Mouse (Mus musculus) lung, postnatal 0 days (tissue): ENCODE measurements at regions not wholly inside any gene's neighbourhood (a gene's known extent, or its start where the extent isn't known, plus 50 kb on each side); places are given as distances from the start of the nearest gene placed in this dataset.

Source experiments
- ATAC-seq: fragments of 200-750 bp; cut with Nextera tagmentation; 2 replicates; pipeline ENCODE4 v1.8.0; 2017; ENCODE audit warnings: moderate library complexity
- DNase-seq: peaks from one replicate; pipeline ENCODE4 v3.0.0-alpha.2; 2016; ENCODE audit warnings: low spot score
- H3K27ac ChIP-seq: fragments of 300-500 bp; sonication (generic); 2 replicates; pipeline ENCODE4 v1.5.1; 2014; ENCODE audit warnings: antibody characterized with exemption, mild to moderate bottlenecking, low read length, mixed read lengths
- H3K27me3 ChIP-seq: fragments of 300-500 bp; sonication (generic); replicated peaks from 2 replicates; pipeline ENCODE4 v1.6.1; 2014; ENCODE audit warnings: low read length, mixed read lengths; ENCODE audit not compliant: insufficient read depth
- H3K36me3 ChIP-seq: fragments of 300-500 bp; sonication (generic); 2 replicates; pipeline ENCODE4 v1.6.1; 2014; ENCODE audit warnings: low read length, mixed read lengths; ENCODE audit not compliant: insufficient read depth
- H3K4me1 ChIP-seq: fragments of 300-500 bp; sonication (generic); 2 replicates; pipeline ENCODE4 v1.6.1; 2014; ENCODE audit warnings: antibody characterized with exemption, low read depth, low read length, mixed read lengths; ENCODE audit not compliant: insufficient read depth
- H3K4me2 ChIP-seq: fragments of 300-500 bp; sonication (generic); replicated peaks from 2 replicates; pipeline ENCODE4 v1.6.1; 2014; ENCODE audit warnings: low read depth, mild to moderate bottlenecking, low read length, moderate library complexity, mixed read lengths
- H3K4me3 ChIP-seq: fragments of 300-500 bp; sonication (generic); 2 replicates; pipeline ENCODE4 v1.5.1; 2014; ENCODE audit warnings: low read depth, low read length
- H3K9ac ChIP-seq: fragments of 300-500 bp; sonication (generic); replicated peaks from 2 replicates; pipeline ENCODE4 v1.6.1; 2014; ENCODE audit warnings: low read depth, mild to moderate bottlenecking
- H3K9me3 ChIP-seq: fragments of 300-500 bp; sonication (generic); 2 replicates; pipeline ENCODE4 v1.6.1; 2016; ENCODE audit warnings: low read length, mixed read lengths
- CTCF ChIP-seq: IDR thresholded peaks from 2 replicates; pipeline ENCODE4 v1.5.1; 2016; ENCODE audit warnings: antibody characterized with exemption, mild to moderate bottlenecking
- EP300 ChIP-seq: IDR thresholded peaks from 2 replicates; pipeline ENCODE4 v1.6.1; 2016; ENCODE audit warnings: antibody characterized with exemption, mild to moderate bottlenecking, control low read depth
- WGBS: fragments of 180-500 bp; shearing (Covaris S2); extraction: QIAGEN DNeasy Blood & Tissue Kit; methylation state at CpG from one replicate; pipeline ENCODE4 v1.1.7; 2014; 5-methylcytosine and 5-hydroxymethylcytosine counted together

- ATAC-seq (no peak), DNase-seq (no peak)
- H3K9me3 ChIP-seq, result no peaks in the 10 kb centered on the region
- H3K4me3 ChIP-seq, result no peak overlapping the region
- no peak for TF ChIP-seq CTCF
- TF ChIP-seq EP300, result no peak
- H3K4me1 ChIP-seq, result no peaks in the 10 kb centered on the region
- H3K9ac ChIP-seq, result no peak overlapping the region
- no peaks in the 10 kb centered on the region for H3K36me3 ChIP-seq
- no peak overlapping the region for H3K4me2 ChIP-seq
- H3K27me3 ChIP-seq, result no peaks in the 10 kb centered on the region
- no peak overlapping the region for H3K27ac ChIP-seq
- WGBS, result 44% methylated on average over 3 of the region's 3 CpGs
These were observed 106.7 kb upstream of the Slc39a10 start for GRCm38 (mm10) chr1:46999337-46999736.

- Histone ChIP-seq H3K27ac (no peak overlapping the region), H3K27me3 (no peaks in the 10 kb centered on the region), H3K4me1 (no peaks in the 10 kb centered on the region), H3K4me2 (no peak overlapping the region), H3K36me3 (no peaks in the 10 kb centered on the region), H3K9me3 (no peaks in the 10 kb centered on the region), H3K4me3 (no peak overlapping the region), H3K9ac (no peak overlapping the region)
- DNase-seq, result no peak
- TF ChIP-seq CTCF (no peak), EP300 (no peak)
- ATAC-seq, result no peak
- 75% methylated on average over 1 of the region's 1 CpGs for WGBS
These were observed 93.3 kb upstream of the Slc39a10 start for GRCm38 (mm10) chr1:46985978-46986377.

GRCm38 (mm10) chr1:46983093-46983492, 90.4 kb upstream of the Slc39a10 start:
- no peaks in the 10 kb centered on the region for H3K9me3 ChIP-seq
- no peak overlapping the region for H3K9ac ChIP-seq
- H3K4me1 ChIP-seq, result no peaks in the 10 kb centered on the region
- 100% methylated on average over 1 of the region's 1 CpGs for WGBS
- H3K36me3 ChIP-seq, result no peaks in the 10 kb centered on the region
- TF ChIP-seq EP300 (no peak), CTCF (no peak)
- no peaks in the 10 kb centered on the region for H3K27me3 ChIP-seq
- H3K4me2 ChIP-seq, result no peak overlapping the region
- ATAC-seq, result no peak
- no peak for DNase-seq
- no peak overlapping the region for H3K4me3 ChIP-seq
- H3K27ac ChIP-seq, result no peak overlapping the region

GRCm38 (mm10) chr1:46970470-46970869, 77.8 kb upstream of the Slc39a10 start:
- TF ChIP-seq CTCF (peak; percentile 75), EP300 (no peak)
- peak; percentile 55; the same call in 1 of the 2 replicates for ATAC-seq
- H3K4me2 ChIP-seq, result 0 out of 2 replicates have a peak overlapping the region, but pooled peaks have one; percentile 15

GRCm38 (mm10) chr1:46968361-46968760, 75.7 kb upstream of the Slc39a10 start:
- TF ChIP-seq EP300 (no peak), CTCF (no peak)
- WGBS, result 63% methylated on average over 3 of the region's 3 CpGs
- Histone ChIP-seq H3K4me1 (no peaks in the 10 kb centered on the region), H3K27me3 (no peaks in the 10 kb centered on the region), H3K36me3 (no peaks in the 10 kb centered on the region), H3K9ac (no peak overlapping the region), H3K4me3 (no peak overlapping the region), H3K4me2 (no peak overlapping the region), H3K27ac (no peak overlapping the region), H3K9me3 (no peaks in the 10 kb centered on the region)
- no peak for ATAC-seq
- DNase-seq, result no peak

More at GRCm38 (mm10) chr1:46970470-46970869, 77.8 kb upstream of the Slc39a10 start:
- no peaks in the 10 kb centered on the region for H3K9me3 ChIP-seq
- no peaks in the 10 kb centered on the region for H3K36me3 ChIP-seq
- no peak overlapping the region for H3K4me3 ChIP-seq
- no peaks in the 10 kb centered on the region for H3K27me3 ChIP-seq
- no peaks in the 10 kb centered on the region for H3K4me1 ChIP-seq
- peak; percentile 68 for DNase-seq
- 12% methylated on average over 3 of the region's 3 CpGs for WGBS
- H3K27ac ChIP-seq, result no peak overlapping the region
- no peak overlapping the region for H3K9ac ChIP-seq

- no peaks in the 10 kb centered on the region for H3K27me3 ChIP-seq
- no peak for TF ChIP-seq EP300
- no peak for TF ChIP-seq CTCF
- H3K27ac ChIP-seq, result no peak overlapping the region
- H3K4me3 ChIP-seq, result no peak overlapping the region
- DNase-seq, result no peak
- no peak for ATAC-seq
- no peaks in the 10 kb centered on the region for H3K36me3 ChIP-seq
- H3K9ac ChIP-seq, result no peak overlapping the region
- no peaks in the 10 kb centered on the region for H3K9me3 ChIP-seq
- 56% methylated on average over 3 of the region's 3 CpGs for WGBS
- no peaks in the 10 kb centered on the region for H3K4me1 ChIP-seq
- H3K4me2 ChIP-seq, result no peak overlapping the region
These were observed 74.2 kb upstream of the Slc39a10 start for GRCm38 (mm10) chr1:46966917-46967266.
